Mouse (Mus musculus) adrenal gland, postnatal 14 days (tissue): ENCODE results near the gene Lipm. TPM values are rescaled to one million over a fixed set of nuclear protein-coding genes. Genes with fewer than 3 reads are reported as not detected.
A peak's percentile ranks its signal among the peaks of the same experiment; 100 is the strongest.

Experiments
- DNase-seq: peaks from one replicate; pipeline ENCODE4 v3.0.0; 2021; ENCODE audit warnings: mixed read lengths
- long read RNA-seq, 2 experiments: library from polyadenylated mRNA; stranded (forward); transcript quantifications; one replicate each; pipeline ENCODE4 v2.0.0; 2021
- total RNA-seq: library from RNA; stranded (reverse); gene quantifications from 2 replicates; pipeline ENCODE4 v1.2.3, GENCODE M21; 2021

The Lipm gene
- total RNA-seq: not detected in 2 replicates
- long read RNA-seq, experiment 1: 0 reads
- long read RNA-seq, experiment 2: 0 reads

- no peak for DNase-seq
Measured at GRCm38 (mm10) chr19:34100633-34101032, at the start of gene Lipm. Gene Lipm, plus strand, starts transcription at chr19:34100933.

DNA sequence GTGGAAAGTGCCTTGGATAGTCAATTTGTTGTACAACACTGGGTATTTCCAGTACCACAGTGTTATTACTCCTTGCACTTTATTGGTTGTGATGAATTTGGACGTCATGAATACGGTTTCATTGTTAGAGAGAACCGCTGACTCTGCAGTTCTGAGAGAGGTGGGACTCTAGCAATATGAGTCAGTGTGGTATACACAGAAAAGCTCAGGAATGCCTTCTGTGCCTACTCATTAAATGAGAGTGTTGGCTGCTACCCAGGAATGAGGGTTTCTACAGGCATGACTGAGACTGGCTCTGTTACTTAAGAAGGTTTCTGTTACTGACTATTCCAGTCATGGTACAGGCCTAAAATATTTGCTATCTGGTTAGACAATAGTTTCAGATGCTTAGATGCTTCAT lies 49.2 kb upstream of the Lipm start:
- DNase-seq: no peak

DNA sequence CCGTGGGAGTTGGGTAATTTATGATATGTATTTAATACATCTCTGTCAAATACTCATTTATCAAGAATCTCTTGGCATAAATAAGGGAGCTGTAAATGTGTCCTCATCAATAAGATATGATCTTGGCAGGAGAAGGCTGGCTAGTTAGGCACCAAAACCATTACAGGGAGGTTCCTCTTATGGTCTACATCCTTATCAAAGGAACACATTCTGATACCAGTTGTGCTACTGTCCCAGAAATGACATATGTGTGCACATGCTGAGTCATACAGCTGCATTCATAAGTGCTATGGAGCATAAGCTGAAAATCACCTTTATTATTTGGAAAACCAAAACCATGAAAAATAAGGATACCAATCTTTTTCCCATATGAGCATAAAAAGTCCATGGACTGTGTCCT lies 37.2 kb upstream of the Lipm start:
- no peak for DNase-seq

GRCm38 (mm10) chr19:34064059-34064458 lies 36.7 kb upstream of the Lipm start:
- no peak for DNase-seq

- DNase-seq: peak; percentile 17
Measured at GRCm38 (mm10) chr19:34066779-34067472, 33.8 kb upstream of the Lipm start, which contains the start of gene Lipn. Gene Lipn, plus strand, starts transcription at chr19:34067358.

GRCm38 (mm10) chr19:34074239-34074638 lies 26.5 kb upstream of the Lipm start:
- no peak for DNase-seq

DNA sequence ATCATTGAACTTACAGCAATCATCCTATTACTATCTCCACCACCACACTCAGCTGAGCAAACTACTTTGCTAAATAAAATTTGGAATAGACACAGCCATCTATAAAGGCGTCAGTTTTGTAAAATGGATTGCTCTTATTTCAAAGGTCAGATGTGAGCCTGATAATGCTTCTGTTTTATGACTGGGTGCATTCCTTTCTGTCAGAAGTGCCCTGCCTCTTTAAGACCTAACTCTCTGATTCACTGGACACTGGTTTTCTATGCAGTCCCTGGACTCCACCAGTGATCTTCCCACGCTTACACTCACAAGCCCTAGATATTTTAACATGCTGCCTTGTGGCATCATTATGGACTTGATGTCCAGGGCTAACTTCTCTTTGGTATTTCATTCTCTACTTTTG lies 22.6 kb upstream of the Lipm start:
- no peak for DNase-seq

DNA sequence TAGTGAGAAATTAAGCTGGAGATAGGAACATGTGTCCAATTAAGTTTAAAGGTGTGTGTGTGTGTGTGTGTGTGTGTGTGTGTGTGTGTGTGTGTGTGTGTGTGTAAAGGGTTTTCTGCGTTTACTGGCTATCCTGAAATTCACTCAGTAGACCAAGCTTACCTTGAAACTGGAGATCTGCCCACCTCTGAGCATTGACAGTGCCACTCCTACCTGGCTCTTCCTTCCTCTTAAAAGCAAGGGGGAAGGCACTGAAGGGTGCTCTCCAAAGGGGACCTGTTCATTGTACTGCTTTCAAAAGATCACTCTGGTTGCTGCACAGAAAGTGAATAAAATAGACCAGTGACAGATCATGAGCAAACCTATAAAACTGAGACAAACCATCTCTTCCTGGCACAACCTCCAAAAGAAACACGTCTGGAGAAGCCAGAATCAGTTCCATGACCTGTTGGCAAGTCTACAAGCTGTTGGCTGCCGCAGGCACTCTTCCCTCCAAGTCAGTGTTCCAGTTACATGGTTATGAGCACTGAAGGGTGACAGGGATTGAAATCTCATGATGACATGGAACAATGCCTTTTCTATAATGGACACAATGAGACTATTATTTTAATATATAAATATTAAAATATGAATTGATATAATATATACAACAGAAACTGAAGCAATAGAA lies 11.6 kb upstream of the Lipm start:
- DNase-seq: peak; percentile 11

DNA sequence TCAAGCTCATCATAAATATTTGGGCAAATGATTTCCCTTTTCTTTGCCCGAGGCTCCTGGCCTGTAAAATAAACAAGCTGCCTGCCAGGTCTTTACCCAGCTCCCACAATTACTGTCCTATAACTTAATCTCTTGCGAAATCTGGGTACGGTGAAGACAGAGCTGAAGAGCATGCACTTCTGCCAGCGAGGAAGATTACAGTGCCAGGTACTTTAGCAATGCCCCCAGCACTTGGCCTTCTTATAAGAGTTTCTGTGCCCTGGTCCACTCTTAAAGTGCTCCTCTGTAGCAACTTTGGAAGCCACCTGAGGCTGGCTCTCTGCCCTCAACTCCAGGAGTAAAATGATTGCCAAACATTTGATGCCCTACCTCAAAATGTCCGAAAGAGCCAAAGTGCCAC lies 5.4 kb upstream of the Lipm start:
- DNase-seq: peak; percentile 4

DNA sequence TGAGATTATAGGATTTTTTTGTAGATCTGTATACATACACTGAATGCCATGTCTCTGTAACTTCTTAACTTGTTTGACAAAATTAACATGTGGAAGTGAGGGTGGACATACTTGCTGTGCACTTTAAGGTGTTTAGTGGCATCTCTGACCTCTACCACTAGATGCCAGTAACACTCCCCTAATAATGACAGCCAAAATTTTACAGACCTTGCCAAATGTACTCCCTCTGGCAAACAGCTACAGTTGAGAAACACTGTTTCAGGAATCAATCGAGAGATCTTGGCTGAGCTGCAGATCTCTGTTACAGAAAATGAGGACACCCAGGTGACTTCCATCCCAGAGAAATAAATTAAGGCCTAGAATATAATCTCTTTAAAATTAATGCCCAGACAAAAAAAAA lies 4.5 kb upstream of the Lipm start:
- DNase-seq: peak; percentile 11

GRCm38 (mm10) chr19:34101888-34102287 lies 1.2 kb downstream of the Lipm start:
- DNase-seq: no peak

- peak; percentile 21 for DNase-seq
Measured at GRCm38 (mm10) chr19:34104841-34105240, 4.1 kb downstream of the Lipm start.

- no peak for DNase-seq
Measured at GRCm38 (mm10) chr19:34119102-34119501, 18.4 kb downstream of the Lipm start.

- DNase-seq: no peak
Measured at GRCm38 (mm10) chr19:34119653-34120052, 18.9 kb downstream of the Lipm start.

GRCm38 (mm10) chr19:34120107-34120731 lies 19.5 kb downstream of the Lipm start:
- DNase-seq: no peak

- peak; percentile 46 for DNase-seq
Measured at GRCm38 (mm10) chr19:34138720-34139430, 38.1 kb downstream of the Lipm start.

GRCm38 (mm10) chr19:34139431-34140046 lies 38.8 kb downstream of the Lipm start:
- no peak for DNase-seq

GRCm38 (mm10) chr19:34148421-34148820 lies 47.7 kb downstream of the Lipm start:
- no peak for DNase-seq

GRCm38 (mm10) chr19:34151909-34152308 lies 51.2 kb downstream of the Lipm start:
- no peak for DNase-seq

- no peak for DNase-seq
Measured at GRCm38 (mm10) chr19:34153263-34154144, 52.8 kb downstream of the Lipm start.

- DNase-seq: no peak
Measured at GRCm38 (mm10) chr19:34162693-34163092, 62.0 kb downstream of the Lipm start.
